Mouse (Mus musculus): ENCODE data around the gene Thoc7.

DNA sequence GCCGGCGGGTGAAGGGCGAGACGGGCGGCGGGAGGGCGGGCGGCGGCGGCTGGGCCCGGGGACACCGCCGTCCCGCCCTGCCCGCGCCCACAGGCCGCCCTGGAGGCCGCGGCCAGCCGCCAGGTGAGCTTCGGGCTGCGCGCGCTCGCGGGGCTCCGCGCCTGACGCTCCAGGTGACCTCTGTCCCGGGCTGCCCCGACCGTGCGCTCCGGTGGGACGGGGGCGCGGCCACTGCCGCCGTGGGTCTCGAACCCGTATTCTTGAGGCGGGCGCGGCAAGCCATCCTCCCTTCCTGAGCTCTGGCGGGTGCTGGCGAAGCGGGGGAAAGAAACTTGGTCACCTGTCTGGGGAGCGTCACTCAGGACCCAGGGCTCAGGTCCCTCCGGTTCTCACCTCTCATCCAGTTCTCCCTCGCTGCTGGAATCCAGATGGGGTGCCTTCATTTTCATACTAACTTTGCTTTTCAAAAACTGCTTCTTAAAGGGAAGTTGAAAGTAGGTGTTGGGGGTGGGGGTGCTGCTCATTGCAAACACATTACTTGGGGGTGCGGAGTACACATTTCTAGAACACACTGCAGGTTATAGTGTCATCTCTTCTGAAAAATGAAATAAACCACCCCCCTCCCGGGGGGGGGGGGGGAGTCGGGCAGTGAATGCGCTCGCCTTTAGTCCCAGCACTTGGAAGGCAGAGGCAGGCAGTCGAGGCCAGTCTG is at the start of gene Thoc7, which contains the start of gene Atxn7:
- TF ChIP-seq CTCF (IDR thresholded peaks at IDR 0.05; ENCODE audit: low read depth, low read length) (no peak), POLR2A (IDR thresholded peaks at IDR 0.05; ENCODE audit: extremely low read depth, insufficient read depth, low read length) (no peak)
